Mouse (Mus musculus) ES-E14 (cell line): ENCODE results near the gene Tepp. TPM values are rescaled to one million over a fixed set of nuclear protein-coding genes. Genes with fewer than 3 reads are reported as not detected.

Experiments
- DNase-seq: peaks from one replicate; pipeline ENCODE4 v3.0.0-alpha.2; 2013; ENCODE audit warnings: low read depth, low spot score
- H3K27ac ChIP-seq: 2 replicates; pipeline ENCODE4 v1.5.1; 2012; ENCODE audit warnings: low read depth, mild to moderate bottlenecking, low read length, moderate library complexity, mixed read lengths; ENCODE audit not compliant: poor library complexity, insufficient read depth, severe bottlenecking
- H3K36me3 ChIP-seq: 2 replicates; pipeline ENCODE4 v1.6.1; 2012; ENCODE audit warnings: mild to moderate bottlenecking, low read length, moderate library complexity, mixed read lengths; ENCODE audit not compliant: control insufficient read depth, poor library complexity, insufficient read depth, severe bottlenecking
- H3K4me1 ChIP-seq, 2 experiments: fragments of 150-350 bp in 1 of 2; sonication (generic) in 1 of 2; 2 replicates each; pipeline ENCODE4 v1.6.1; 2012; ENCODE audit warnings: low read length in 2 of 2, mild to moderate bottlenecking in 1 of 2, mixed read lengths in 1 of 2; ENCODE audit not compliant: control insufficient read depth in 2 of 2, insufficient read depth in 2 of 2, poor library complexity in 1 of 2
- H3K4me3 ChIP-seq, 2 experiments: fragments of 150-350 bp in 1 of 2; sonication (generic) in 1 of 2; 2 replicates each; pipeline ENCODE4 v1.5.1; 2012; ENCODE audit warnings: low read length in 2 of 2, low read depth in 1 of 2, mild to moderate bottlenecking in 1 of 2, mixed read lengths in 1 of 2; ENCODE audit not compliant: insufficient read depth in 1 of 2, poor library complexity in 1 of 2, severe bottlenecking in 1 of 2
- H3K9ac ChIP-seq: 2 replicates; pipeline ENCODE4 v1.6.1; 2012; ENCODE audit warnings: low read depth, mild to moderate bottlenecking, low read length, mixed read lengths; ENCODE audit not compliant: poor library complexity, insufficient read depth, severe bottlenecking
- H3K9me3 ChIP-seq: fragments of 150-350 bp; sonication (generic); 2 replicates; pipeline ENCODE4 v1.6.1; 2012; ENCODE audit warnings: low read depth, mild to moderate bottlenecking, low read length; ENCODE audit not compliant: control insufficient read depth, insufficient read depth
- CHD2 ChIP-seq: IDR thresholded peaks from 2 replicates; pipeline ENCODE4 v1.6.1; 2014; ENCODE audit warnings: mild to moderate bottlenecking, low read depth, low read length, inconsistent platforms
- HCFC1 ChIP-seq: IDR thresholded peaks from 2 replicates; pipeline ENCODE4 v1.6.1; 2012; ENCODE audit warnings: low read length, inconsistent platforms, borderline replicate concordance; ENCODE audit not compliant: insufficient read depth
- MAFK ChIP-seq: IDR thresholded peaks from 2 replicates; pipeline ENCODE4 v1.6.1; 2014; ENCODE audit warnings: mild to moderate bottlenecking, low read depth, low read length, inconsistent platforms; ENCODE audit not compliant: insufficient read depth
- ZC3H11A ChIP-seq: IDR thresholded peaks from 2 replicates; pipeline ENCODE4 v1.6.1; 2012; ENCODE audit warnings: low read depth, mild to moderate bottlenecking, inconsistent platforms, low read length, borderline replicate concordance
- ZNF384 ChIP-seq: IDR thresholded peaks from 2 replicates; pipeline ENCODE4 v1.6.1; 2012; ENCODE audit warnings: low read depth, low read length, inconsistent platforms
- in situ Hi-C, 2 experiments: fragments of 600-800 bp; cut with MboI; formaldehyde crosslinking; loops; one replicate each; pipeline ENCODE4 v1.15.1; 2025; ENCODE audit warnings: low sequenced_read_pairs in 2 of 2, inconsistent platforms in 1 of 2; ENCODE audit not compliant: unreplicated experiment in 2 of 2
- total RNA-seq: library from RNA; depleted of rRNA; stranded (reverse); fragments of 300-350 nt; gene quantifications from 2 replicates; pipeline ENCODE4 v1.2.3, GENCODE M21; 2012

Tepp gene
- total RNA-seq, 1 experiment, result 0.45 TPM

- Histone ChIP-seq H3K36me3 (no peaks in the 10 kb centered on the region), H3K9ac (no peak overlapping the region), H3K27ac (no peak overlapping the region), H3K9me3 (no peaks in the 10 kb centered on the region), H3K4me3 (no peak overlapping the region), H3K4me1 (no peaks in the 10 kb centered on the region; a peak in 1 of 4 replicates)
- no peak for DNase-seq
- no peak for TF ChIP-seq MAFK
- no peak for TF ChIP-seq ZC3H11A
- TF ChIP-seq HCFC1, result no peak
- no peak for TF ChIP-seq ZNF384
- no peak for TF ChIP-seq CHD2
- in situ Hi-C loops, result no loop called here
Measured at GRCm38 (mm10) chr8:95305526-95305925, 4.8 kb upstream of the Tepp start.

DNA sequence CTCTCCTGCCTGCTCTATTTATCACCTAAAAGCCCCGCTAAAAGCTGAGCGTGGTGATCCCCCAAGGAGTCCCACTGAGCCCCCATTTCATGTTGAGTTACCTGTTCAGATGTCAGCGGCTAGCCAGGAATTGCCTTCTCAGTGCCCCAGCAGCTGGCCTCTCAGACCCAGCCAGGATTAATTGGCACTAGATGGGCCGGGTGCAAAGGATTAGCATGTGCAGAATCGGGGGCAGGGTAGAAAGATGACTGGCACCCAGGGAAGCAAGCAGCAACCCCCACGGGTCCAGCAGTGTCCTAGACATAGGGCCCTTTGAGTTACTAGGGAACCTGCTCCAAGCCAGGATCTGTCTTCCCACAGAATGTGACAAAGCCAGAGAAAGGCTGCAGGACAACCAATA is 3.9 kb upstream of the Tepp start, which contains the start of gene Cngb1:
Gene Cngb1 (minus strand): TSS at position 155 of the 400 bp plus-strand sequence.
- Histone ChIP-seq H3K9ac (no peak within 1 kb of the TSS), H3K4me3 (no peak within 1 kb of the TSS), H3K36me3 (no peaks in the 10 kb centered on the region), H3K27ac (no peak within 1 kb of the TSS), H3K4me1 (peaks cover 0 to 4% of the 10 kb centered on the region in 2 experiments; a peak in 1 of 4 replicates), H3K9me3 (no peaks in the 10 kb centered on the region)
- TF ChIP-seq CHD2, result no peak
- TF ChIP-seq ZNF384, result no peak
- no peak for DNase-seq
- in situ Hi-C loops, result no loop called here

GRCm38 (mm10) chr8:95312836-95313235 is 2.5 kb downstream of the Tepp start:
- DNase-seq, result peak; percentile 80

DNA sequence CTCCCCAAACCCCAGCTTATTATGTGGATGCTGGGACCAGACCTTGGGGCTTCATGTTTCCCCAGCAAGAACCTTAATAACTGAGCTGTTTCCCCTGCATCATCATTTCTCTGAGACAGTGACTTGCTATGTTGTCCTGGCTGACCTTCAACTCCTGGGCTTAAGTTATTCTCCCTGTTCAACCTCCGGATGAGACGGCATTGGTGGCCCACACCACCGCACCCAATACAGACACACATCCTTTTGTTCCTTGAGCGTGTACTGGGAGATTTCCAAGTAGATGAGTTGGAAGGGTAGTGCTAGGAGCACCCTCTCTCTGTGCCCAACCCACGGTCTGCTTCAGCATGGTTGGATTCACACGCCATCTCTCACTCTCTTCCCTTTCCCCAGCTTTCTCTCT is 3.5 kb downstream of the Tepp start:
- TF ChIP-seq ZC3H11A, result no peak
- TF ChIP-seq ZNF384, result no peak
- no peaks in the 10 kb centered on the region for H3K9me3 ChIP-seq
- no peak overlapping the region for H3K4me3 ChIP-seq
- no peak overlapping the region for H3K9ac ChIP-seq
- H3K27ac ChIP-seq, result no peak overlapping the region
- H3K4me1 ChIP-seq, result peaks cover 0 to 6% of the 10 kb centered on the region in 2 experiments; a peak in 1 of 4 replicates
- no peak for DNase-seq
- no peaks in the 10 kb centered on the region for H3K36me3 ChIP-seq
- in situ Hi-C loops, result no loop called here

More at GRCm38 (mm10) chr8:95312836-95313235, 2.5 kb downstream of the Tepp start:
- Histone ChIP-seq H3K4me3 (peak overlapping the region in 1 of 2 experiments; percentile 5; a peak in 2 of 4 replicates), H3K4me1 (peaks cover 0 to 6% of the 10 kb centered on the region in 2 experiments; a peak in 1 of 4 replicates), H3K9ac (no peak overlapping the region), H3K27ac (no peak overlapping the region), H3K9me3 (no peaks in the 10 kb centered on the region), H3K36me3 (no peaks in the 10 kb centered on the region)
- in situ Hi-C loops, result no loop called here
- TF ChIP-seq CHD2, result no peak
- no peak for TF ChIP-seq HCFC1
- TF ChIP-seq ZC3H11A, result peak; percentile 28; the same call in 1 of the 2 replicates
- no peak for TF ChIP-seq MAFK
- no peak for TF ChIP-seq ZNF384

DNA sequence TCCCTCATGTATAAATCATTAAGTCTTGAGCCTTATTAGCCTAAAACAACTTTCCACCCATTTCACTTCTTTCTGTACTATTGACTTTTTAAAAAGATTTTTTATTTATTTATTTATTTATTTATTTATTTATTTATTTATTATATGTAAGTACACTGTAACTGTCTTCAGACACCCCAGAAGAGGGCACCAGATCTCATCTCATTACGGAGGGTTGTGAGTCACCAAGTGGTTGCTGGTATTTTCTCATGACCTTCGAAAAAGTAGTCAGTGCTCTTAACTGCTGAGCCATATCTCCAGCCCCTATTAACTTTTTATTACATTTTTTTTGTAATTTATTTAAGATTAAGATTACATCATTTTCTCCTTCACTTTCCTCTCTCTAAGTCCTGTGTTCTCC is 4.3 kb downstream of the Tepp start:
- TF ChIP-seq CHD2 (no peak), ZC3H11A (no peak), ZNF384 (no peak), HCFC1 (no peak), MAFK (no peak)

More for the DNA sequence above, 4.3 kb downstream of the Tepp start:
- Histone ChIP-seq H3K4me3 (no peak overlapping the region), H3K9ac (no peak overlapping the region), H3K27ac (no peak overlapping the region), H3K4me1 (0 out of 4 replicates have a peak, but pooled peaks cover 0 to 6% of the 10 kb centered on the region in 2 experiments), H3K9me3 (no peaks in the 10 kb centered on the region), H3K36me3 (no peaks in the 10 kb centered on the region)
- in situ Hi-C loops, result no loop called here
- no peak for DNase-seq
